Mouse (Mus musculus): Measurements from ENCODE around the gene Fgd3.

DNA sequence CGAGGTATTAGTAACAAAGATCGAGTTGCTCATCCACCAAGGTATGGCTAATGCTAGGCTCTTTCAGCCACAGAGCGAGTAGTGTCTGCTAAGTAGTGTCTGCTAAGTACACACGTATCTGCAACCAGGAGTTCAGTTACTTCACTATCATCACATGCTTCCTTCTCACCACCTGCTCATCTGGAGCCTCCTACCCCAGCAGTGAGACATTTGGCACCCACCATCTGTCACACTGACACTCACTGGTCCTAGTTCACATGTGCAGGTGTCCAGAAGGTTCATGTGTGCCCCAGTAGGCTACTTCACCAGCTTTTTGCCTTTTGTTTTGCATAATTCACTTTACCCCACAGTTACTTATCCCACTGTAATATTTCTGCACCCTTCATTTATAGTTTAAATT is 29.2 kb upstream of the Fgd3 start:
- TF ChIP-seq CTCF (IDR thresholded peaks at IDR 0.05; ENCODE audit: control insufficient read depth, insufficient read depth, insufficient replicate concordance, low read depth, low read length) (no peak), POLR2A (IDR thresholded peaks at IDR 0.05; ENCODE audit: control insufficient read depth, low read depth, low read length) (no peak)

All from testis, adult 2 months (tissue).